Mouse (Mus musculus) small intestine, adult 10 weeks (tissue): Measurements from ENCODE around the gene Klk5. TPM values are rescaled to one million over a fixed set of nuclear protein-coding genes. Genes with fewer than 3 reads are reported as not detected.

Experiments
- polyA plus RNA-seq: library from polyadenylated mRNA; stranded (reverse); fragments of 350-450 nt; fragmentation: Illumina TruSeq; extraction: RNeasy Lipid Tissue Mini Kit (QIAGEN cat#74804); gene quantifications from one replicate; pipeline ENCODE4 v1.2.3, GENCODE M21; 2014; ENCODE audit warnings: low replicate concordance

Klk5 gene
- polyA plus RNA-seq: not detected

GRCm38 (mm10) chr7:43841701-43842100, at the start of gene Klk5:
Gene Klk5, plus strand, starts transcription at chr7:43841971.

DNA sequence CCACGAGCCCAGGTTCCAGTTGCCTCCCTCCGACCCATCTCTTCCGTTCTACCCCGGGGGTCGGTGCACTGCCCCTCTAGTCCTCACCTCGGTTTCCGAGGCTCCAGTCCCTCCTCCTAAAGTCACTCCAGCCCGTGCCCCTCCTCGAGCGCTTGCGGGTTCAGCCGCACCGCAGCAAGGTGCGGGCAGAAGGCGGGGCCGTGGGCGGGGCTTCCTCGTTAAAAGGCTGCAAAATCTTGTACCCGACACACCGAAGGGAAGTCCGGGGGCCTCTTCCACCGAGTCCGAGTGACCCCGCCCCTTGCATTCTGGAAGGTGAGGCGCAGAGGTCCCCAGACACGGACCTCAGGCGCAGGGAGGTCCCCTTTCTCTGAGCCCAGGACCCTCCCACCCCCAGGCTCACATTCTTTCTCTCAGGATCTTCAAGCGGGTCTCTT, 44.4 kb upstream of the Klk5 start, which contains the start of gene Klk8:
Gene Klk8, plus strand, starts transcription at position 245 of the 437 bp plus-strand sequence.

DNA sequence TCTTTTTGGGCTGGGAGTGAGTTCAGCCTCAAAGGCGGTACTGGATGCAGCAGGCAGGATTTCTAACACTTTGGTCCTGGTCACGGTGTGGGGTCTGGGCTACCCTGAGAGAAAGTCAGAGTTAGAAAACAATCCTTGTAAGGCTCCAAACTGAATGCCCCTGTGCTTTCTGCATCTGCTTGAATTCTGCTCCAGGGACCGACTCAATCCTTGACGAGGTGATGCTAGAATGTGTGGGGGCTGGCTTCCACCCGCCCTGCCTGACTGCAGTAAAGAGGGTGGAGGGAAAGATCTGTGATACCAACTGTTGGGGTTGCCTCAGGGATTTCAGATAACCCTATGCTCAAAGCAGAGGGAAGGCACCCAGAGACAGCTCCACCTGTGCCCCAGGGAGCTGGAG, 30.8 kb upstream of the Klk5 start, which contains the start of gene Klk7:
Gene Klk7, plus strand, starts transcription at position 301 of the 400 bp plus-strand sequence.

GRCm38 (mm10) chr7:43824199-43824598, 17.6 kb upstream of the Klk5 start, which contains the start of gene Klk6:
Gene Klk6, plus strand, starts transcription at chr7:43824499.

DNA sequence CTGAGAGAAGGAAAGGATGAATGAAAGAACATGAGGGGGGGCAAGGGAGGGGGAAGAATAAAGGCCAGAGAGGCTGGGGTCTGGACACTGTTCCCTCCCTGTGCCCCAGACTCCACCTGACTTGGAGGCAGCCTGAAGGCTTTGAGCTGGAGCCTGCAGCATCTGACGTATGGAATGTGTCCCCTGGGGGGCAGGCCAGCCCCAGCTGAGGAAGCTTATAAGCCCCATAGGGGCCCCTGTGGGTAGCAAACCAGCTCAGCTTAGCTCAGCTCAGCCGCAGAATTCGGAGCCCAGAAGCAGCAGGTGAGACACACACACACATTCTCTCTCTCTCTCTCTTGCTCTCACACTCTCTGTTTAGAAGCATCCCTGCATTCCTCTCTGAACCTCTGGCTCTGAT, 39.1 kb downstream of the Klk5 start, which contains the start of gene Klk4:
Gene Klk4, plus strand, starts transcription at position 249 of the 400 bp plus-strand sequence.

Other genes starting within 250 kb of the Klk5 start
- gene Zfp819, start 234.8 kb upstream of the Klk5 start, polyA plus RNA-seq: not detected
- 22.1 TPM for gene Ceacam18, start 207.3 kb upstream of the Klk5 start, polyA plus RNA-seq
- 0.82 TPM for gene Siglece, start 181.8 kb upstream of the Klk5 start, polyA plus RNA-seq
- 0.85 TPM for gene Ctu1, start 170.0 kb upstream of the Klk5 start, polyA plus RNA-seq
- not detected for gene Klk14, start 151.6 kb upstream of the Klk5 start, polyA plus RNA-seq
- not detected for gene Klk13, start 129.4 kb upstream of the Klk5 start, polyA plus RNA-seq
- gene Klk12, start 73.1 kb upstream of the Klk5 start, polyA plus RNA-seq: not detected
- not detected for gene Klk11, start 67.4 kb upstream of the Klk5 start, polyA plus RNA-seq
- not detected for gene Klk10, start 60.9 kb upstream of the Klk5 start, polyA plus RNA-seq
- gene Klk9, start 50.1 kb upstream of the Klk5 start, polyA plus RNA-seq: not detected
- gene Klk8, start 44.4 kb upstream of the Klk5 start, polyA plus RNA-seq: not detected
- not detected for gene Klk7, start 30.7 kb upstream of the Klk5 start, polyA plus RNA-seq
- gene Klk6, start 17.5 kb upstream of the Klk5 start, polyA plus RNA-seq: not detected
- not detected for gene Klk4, start 39.2 kb downstream of the Klk5 start, polyA plus RNA-seq
- gene Klk15, start 91.8 kb downstream of the Klk5 start, polyA plus RNA-seq: not detected
- not detected for gene Klk1b8, start 108.7 kb downstream of the Klk5 start, polyA plus RNA-seq
- not detected for gene Klk1b1, start 124.8 kb downstream of the Klk5 start, polyA plus RNA-seq
- gene Klk1b9, start 134.1 kb downstream of the Klk5 start, polyA plus RNA-seq: not detected
- gene Klk1b11, start 153.9 kb downstream of the Klk5 start, polyA plus RNA-seq: not detected
- gene Klk1b26, start 170.2 kb downstream of the Klk5 start, polyA plus RNA-seq: not detected
- not detected for gene Klk1b27, start 210.3 kb downstream of the Klk5 start, polyA plus RNA-seq